In the genomic region with DNA sequence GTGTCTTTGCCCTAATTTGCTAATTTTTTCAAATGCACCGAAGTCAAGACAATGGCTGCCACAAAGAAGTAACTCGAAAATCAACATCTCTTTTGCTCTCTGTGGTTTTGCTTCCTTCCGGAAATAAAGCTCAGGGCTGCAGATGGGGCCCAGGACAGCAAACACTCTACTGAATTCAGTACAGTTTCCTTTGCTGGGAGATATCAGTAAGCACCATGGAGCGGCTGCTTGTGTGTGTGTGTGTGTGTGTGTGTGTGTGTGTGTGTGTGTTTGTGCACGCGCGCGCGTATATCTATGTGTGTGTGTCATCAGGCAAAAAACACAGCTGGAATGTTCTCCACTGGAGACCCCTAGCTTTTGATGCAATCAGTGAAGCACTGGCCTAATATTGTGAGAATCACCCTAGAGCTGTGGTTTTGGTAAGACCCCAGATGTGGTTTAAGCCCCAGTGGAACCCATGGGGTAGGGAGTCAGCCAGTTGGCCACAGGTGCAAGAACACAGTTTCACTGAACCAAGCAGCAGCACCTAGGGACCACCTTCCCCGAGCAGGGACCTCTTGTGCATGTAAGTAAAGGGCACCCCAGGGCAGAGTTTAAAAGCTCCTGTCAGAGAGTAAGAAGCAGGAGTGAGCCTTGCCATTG, we compare ENCODE assay signal across 16 mouse cellular contexts. TPM values are rescaled to one million over a fixed set of nuclear protein-coding genes. Genes with fewer than 3 reads are reported as not detected.
DNase-seq lines count a peak whose midpoint lies in the region; ATAC-seq lines count a peak whose summit lies in the region.
"Had no signal": no experiment of that assay in that cellular context is flagged by ENCODE, and none has a peak within 500 bp of the region (broad histone marks: within the 10 kb centered on the region; RNA-seq: fewer than 3 reads in every experiment).

No protein-coding gene starts in this region.

- H3K4me2 ChIP-seq in heart, embryonic 16.5 days (ENCODE audit: low read depth, low read length) = no peak overlapping the region
- H3K4me2 ChIP-seq in forebrain, embryonic 16.5 days (ENCODE audit: low read length) = no peak overlapping the region
- no peak overlapping the region for H3K4me2 ChIP-seq in hindbrain, embryonic 12.5 days (replicated peaks)
- H3K4me2 ChIP-seq: embryonic facial prominence, embryonic 12.5 days; forebrain, embryonic 15.5 days; hindbrain, embryonic 15.5 days; kidney, embryonic 15.5 days had no signal

- H3K9me3 ChIP-seq in heart, embryonic 16.5 days (replicated peaks; ENCODE audit: control insufficient read depth, low read length) = no peaks in the 10 kb centered on the region; the same call in 1 of the 2 replicates
- peaks cover 2% of the 10 kb centered on the region; the same call in 1 of the 2 replicates for H3K9me3 ChIP-seq in forebrain, embryonic 16.5 days (ENCODE audit: control insufficient read depth, low read length)
- H3K9me3 ChIP-seq in hindbrain, embryonic 12.5 days (replicated peaks) = no peaks in the 10 kb centered on the region
- H3K9me3 ChIP-seq: embryonic facial prominence, embryonic 12.5 days; forebrain, embryonic 15.5 days; hindbrain, embryonic 15.5 days; kidney, embryonic 15.5 days had no signal

- 78% methylated on average over 10 of the region's 10 CpGs for WGBS in heart, embryonic 16.5 days
- WGBS in forebrain, embryonic 16.5 days = 89% methylated on average over 10 of the region's 10 CpGs
- 91% methylated on average over 10 of the region's 10 CpGs for whole genome bisulfite sequencing in hindbrain, embryonic 12.5 days

- DNase-seq in heart, adult 8-10 months (ENCODE audit: low spot score) = no peak
- DNase-seq in thymus, postnatal 0 days (ENCODE audit: low spot score) = peak; percentile 85
- DNase-seq in layer of hippocampus, adult 18-20 months (ENCODE audit: low spot score in 2 of 2) = no peak
- DNase-seq: cerebellum, adult 2 months; heart, adult 2 months; retina, postnatal 1 day had no signal

- ATAC-seq in heart, embryonic 16.5 days (replicated peaks; ENCODE audit: extremely low read depth, insufficient read depth, low FRiP score) = peak; percentile 83
- ATAC-seq in hematopoietic stem cell, adult 5-6 weeks (replicated peaks in 1 of 2; ENCODE audit: insufficient read depth in 1 of 2, low FRiP score in 2 of 2, low TSS enrichment in 1 of 2, low read depth in 1 of 2, poor library complexity in 2 of 2, severe bottlenecking in 2 of 2) = peak; percentile 72 to 87; a peak in 3 of 4 replicates
- peak; percentile 79 for ATAC-seq in megakaryocyte progenitor cell, adult 5-6 weeks (replicated peaks; ENCODE audit: poor library complexity)
- ATAC-seq in forebrain, embryonic 16.5 days = no peak
- no peak for ATAC-seq in hindbrain, embryonic 12.5 days (ENCODE audit: low FRiP score)
- ATAC-seq: forebrain, embryonic 15.5 days had no signal

- no peak overlapping the region for H3K4me3 ChIP-seq in heart, embryonic 16.5 days (ENCODE audit: low read length)
- no peak overlapping the region for H3K4me3 ChIP-seq in forebrain, embryonic 16.5 days (replicated peaks; ENCODE audit: low read length)
- H3K4me3 ChIP-seq in hindbrain, embryonic 12.5 days = no peak overlapping the region
- H3K4me3 ChIP-seq: embryonic facial prominence, embryonic 12.5 days; forebrain, embryonic 15.5 days; heart, adult 2 months; hindbrain, embryonic 15.5 days; kidney, embryonic 15.5 days; left cerebral cortex, adult 2 months had no signal

- no peaks in the 10 kb centered on the region for H3K36me3 ChIP-seq in heart, embryonic 16.5 days (ENCODE audit: control insufficient read depth, insufficient read depth)
- H3K36me3 ChIP-seq in forebrain, embryonic 16.5 days (ENCODE audit: control insufficient read depth, insufficient read depth) = no peaks in the 10 kb centered on the region
- H3K36me3 ChIP-seq in hindbrain, embryonic 12.5 days = no peaks in the 10 kb centered on the region
- H3K36me3 ChIP-seq: embryonic facial prominence, embryonic 12.5 days; forebrain, embryonic 15.5 days; hindbrain, embryonic 15.5 days; kidney, embryonic 15.5 days had no signal

- no peaks in the 10 kb centered on the region for H3K27me3 ChIP-seq in heart, embryonic 16.5 days (ENCODE audit: control insufficient read depth, insufficient read depth, low read length)
- no peaks in the 10 kb centered on the region for H3K27me3 ChIP-seq in forebrain, embryonic 16.5 days (replicated peaks; ENCODE audit: control insufficient read depth, insufficient read depth, low read length)
- no peaks in the 10 kb centered on the region for H3K27me3 ChIP-seq in hindbrain, embryonic 12.5 days
- H3K27me3 ChIP-seq: embryonic facial prominence, embryonic 12.5 days; forebrain, embryonic 15.5 days; hindbrain, embryonic 15.5 days; kidney, embryonic 15.5 days had no signal

- no peak overlapping the region for H3K9ac ChIP-seq in heart, embryonic 16.5 days (ENCODE audit: low read length)
- no peak overlapping the region for H3K9ac ChIP-seq in forebrain, embryonic 16.5 days (replicated peaks; ENCODE audit: low read depth, low read length)
- H3K9ac ChIP-seq in hindbrain, embryonic 12.5 days = no peak overlapping the region
- H3K9ac ChIP-seq: embryonic facial prominence, embryonic 12.5 days; forebrain, embryonic 15.5 days; hindbrain, embryonic 15.5 days; kidney, embryonic 15.5 days had no signal

- peak overlapping the region; percentile 2; the same call in 1 of the 2 replicates for H3K27ac ChIP-seq in heart, embryonic 16.5 days (ENCODE audit: low read length)
- H3K27ac ChIP-seq in forebrain, embryonic 16.5 days (ENCODE audit: low read length) = no peak overlapping the region
- no peak overlapping the region for H3K27ac ChIP-seq in hindbrain, embryonic 12.5 days
- H3K27ac ChIP-seq: embryonic facial prominence, embryonic 12.5 days; forebrain, embryonic 15.5 days; heart, adult 2 months; hindbrain, embryonic 15.5 days; kidney, embryonic 15.5 days; left cerebral cortex, adult 2 months had no signal

- no peaks in the 10 kb centered on the region; the same call in 1 of the 2 replicates for H3K4me1 ChIP-seq in heart, embryonic 16.5 days (ENCODE audit: control insufficient read depth, insufficient read depth, low read length)
- H3K4me1 ChIP-seq in forebrain, embryonic 16.5 days (replicated peaks; ENCODE audit: control insufficient read depth, insufficient read depth, low read length) = no peaks in the 10 kb centered on the region
- 0 out of 2 replicates have a peak, but pooled peaks cover 4% of the 10 kb centered on the region for H3K4me1 ChIP-seq in hindbrain, embryonic 12.5 days
- H3K4me1 ChIP-seq: embryonic facial prominence, embryonic 12.5 days; forebrain, embryonic 15.5 days; hindbrain, embryonic 15.5 days; kidney, embryonic 15.5 days had no signal

RNA-seq across cellular contexts. Expression of a gene that starts 19.7 kb away (rescaled TPM):
- polyA plus RNA-seq in heart, embryonic 16.5 days (2015; fragmentation: Nextera tagmentation; extraction: Ambion mirVana) = 19.0 and 21.9 TPM in 2 replicates
- 10 to 100 TPM; 19.6 to 23.7 (median 20.2) TPM for total RNA-seq in heart, adult 8-10 months (2022)
- total RNA-seq in hematopoietic stem cell, adult 5-6 weeks (2017) = 23.5 and 34.6 TPM in 2 replicates
- 55.5 and 56.9 TPM in 2 replicates for total RNA-seq in megakaryocyte progenitor cell, adult 5-6 weeks (2015)
- 39.0 and 59.1 TPM in 2 replicates for total RNA-seq in megakaryocyte progenitor cell, adult 5-6 weeks (2017)
- polyA plus RNA-seq in thymus, postnatal 0 days (2015; fragmentation: Nextera tagmentation; extraction: Ambion mirVana) = 87.9 and 98.6 TPM in 2 replicates
- 1 to 10 TPM; 1.1 to 3.5 TPM for total RNA-seq in layer of hippocampus, adult 18-20 months (2021)
- polyA plus RNA-seq in forebrain, embryonic 16.5 days (2015; fragmentation: Nextera tagmentation; extraction: Ambion mirVana) = 2.1 and 2.5 TPM in 2 replicates
- 3.5 and 5.4 TPM in 2 replicates for polyA plus RNA-seq in hindbrain, embryonic 12.5 days (2016; fragmentation: Nextera tagmentation; extraction: Ambion mirVana)

Comparison
In these comparisons a context has a peak if more than half of its experiments do, and no peak if none do; other contexts are left out.
1. ATAC-seq: peak in heart, embryonic 16.5 days (single experiment), hematopoietic stem cell, adult 5-6 weeks (2 of 2) and megakaryocyte progenitor cell, adult 5-6 weeks (single experiment); none in forebrain, embryonic 16.5 days (single experiment) and hindbrain, embryonic 12.5 days (single experiment).